Mouse (Mus musculus) liver, postnatal 0 days (tissue): ENCODE data around the gene Ptprg. TPM values are rescaled to one million over a fixed set of nuclear protein-coding genes. Genes with fewer than 3 reads are reported as not detected.

Source experiments
- ATAC-seq: fragments of 200-750 bp; cut with Nextera tagmentation; 2 replicates; pipeline ENCODE4 v1.8.0; 2017; ENCODE audit warnings: mild to moderate bottlenecking, moderate library complexity
- DNase-seq: peaks from one replicate; pipeline ENCODE4 v3.0.0-alpha.2; 2016
- H3K27ac ChIP-seq: fragments of 300-500 bp; sonication (generic); 2 replicates; pipeline ENCODE4 v1.5.1; 2014; ENCODE audit warnings: antibody characterized with exemption, moderate library complexity, mild to moderate bottlenecking, low read depth
- H3K27me3 ChIP-seq: fragments of 300-500 bp; sonication (generic); 2 replicates; pipeline ENCODE4 v1.6.1; 2014; ENCODE audit warnings: low read length, control low read depth, mixed read lengths; ENCODE audit not compliant: insufficient read depth
- H3K36me3 ChIP-seq: fragments of 300-500 bp; sonication (generic); replicated peaks from 2 replicates; pipeline ENCODE4 v1.6.1; 2014; ENCODE audit warnings: mild to moderate bottlenecking, control low read depth, low read length, moderate library complexity, mixed read lengths; ENCODE audit not compliant: insufficient read depth
- H3K4me1 ChIP-seq: fragments of 300-500 bp; sonication (generic); 2 replicates; pipeline ENCODE4 v1.6.1; 2014; ENCODE audit warnings: antibody characterized with exemption, mild to moderate bottlenecking, control low read depth; ENCODE audit not compliant: insufficient read depth
- H3K4me2 ChIP-seq: fragments of 300-500 bp; sonication (generic); 2 replicates; pipeline ENCODE4 v1.6.1; 2014; ENCODE audit warnings: low read depth, mild to moderate bottlenecking, low read length, moderate library complexity, mixed read lengths
- H3K4me3 ChIP-seq: fragments of 300-500 bp; sonication (generic); 2 replicates; pipeline ENCODE4 v1.5.1; 2014; ENCODE audit warnings: low read depth, low read length
- H3K9ac ChIP-seq: fragments of 300-500 bp; sonication (generic); replicated peaks from 2 replicates; pipeline ENCODE4 v1.6.1; 2014; ENCODE audit warnings: mild to moderate bottlenecking, moderate library complexity
- H3K9me3 ChIP-seq: fragments of 300-500 bp; sonication (generic); 2 replicates; pipeline ENCODE4 v1.6.1; 2016; ENCODE audit warnings: mild to moderate bottlenecking, control low read depth, low read length, mixed read lengths
- CTCF ChIP-seq: sonication (generic); IDR thresholded peaks from 2 replicates; pipeline ENCODE4 v1.5.1; 2016; ENCODE audit warnings: antibody characterized with exemption, low read depth
- EP300 ChIP-seq: IDR thresholded peaks from 2 replicates; pipeline ENCODE4 v1.6.1; 2016; ENCODE audit warnings: antibody characterized with exemption, low read depth, mild to moderate bottlenecking
- WGBS: fragments of 180-500 bp; shearing (Covaris S2); extraction: QIAGEN DNeasy Blood & Tissue Kit; methylation state at CpG from one replicate; pipeline ENCODE4 v1.1.7; 2014; ENCODE audit not compliant: insufficient replicate concordance; 5-methylcytosine and 5-hydroxymethylcytosine counted together
- polyA plus RNA-seq: library from polyadenylated mRNA; unstranded; fragments of >200 nt; fragmentation: Nextera tagmentation; extraction: Ambion mirVana; gene quantifications from 2 replicates; pipeline ENCODE4 v1.2.1, GENCODE M21; 2015

Gene Ptprg
- polyA plus RNA-seq, 1 experiment from 2014 or later: 2.7 TPM

DNA sequence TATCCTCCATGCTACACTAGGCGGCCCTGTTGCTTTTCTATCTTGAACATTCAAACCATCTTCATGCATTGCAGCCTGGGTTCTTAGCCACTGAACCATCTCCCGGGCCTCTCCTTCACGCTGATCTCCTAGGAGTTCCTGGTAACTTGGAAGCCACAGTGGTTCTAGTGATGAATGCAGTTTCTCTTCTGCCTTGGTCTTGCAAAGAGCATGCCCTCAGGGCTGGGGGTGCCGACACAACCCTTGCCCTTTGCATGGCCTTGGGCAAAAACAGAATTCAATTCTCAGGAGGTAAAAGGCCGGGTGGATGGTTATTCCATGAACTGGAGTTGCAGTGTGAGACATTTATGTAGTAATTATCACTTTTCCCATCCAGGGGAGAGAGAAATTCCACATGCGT, 67.0 kb downstream of the Ptprg start:
- no peaks in the 10 kb centered on the region for H3K27me3 ChIP-seq
- H3K4me3 ChIP-seq: no peak overlapping the region
- no peaks in the 10 kb centered on the region for H3K9me3 ChIP-seq
- no peak for DNase-seq
- peaks cover 8% of the 10 kb centered on the region for H3K4me1 ChIP-seq
- H3K9ac ChIP-seq: no peak overlapping the region
- no peak for TF ChIP-seq EP300
- TF ChIP-seq CTCF: no peak
- H3K36me3 ChIP-seq: no peaks in the 10 kb centered on the region
- no peak overlapping the region for H3K4me2 ChIP-seq
- ATAC-seq: no peak
- 69% methylated on average over 6 of the region's 6 CpGs for whole genome bisulfite sequencing
- H3K27ac ChIP-seq: no peak overlapping the region

GRCm38 (mm10) chr14:11620962-11621568, 67.7 kb downstream of the Ptprg start:
- no peak overlapping the region for H3K4me2 ChIP-seq
- no peak for ATAC-seq
- peaks cover 8% of the 10 kb centered on the region for H3K4me1 ChIP-seq
- 52% methylated on average over 10 of the region's 10 CpGs for WGBS
- no peaks in the 10 kb centered on the region for H3K27me3 ChIP-seq
- H3K36me3 ChIP-seq: no peaks in the 10 kb centered on the region
- TF ChIP-seq EP300: no peak
- TF ChIP-seq CTCF: no peak
- H3K27ac ChIP-seq: no peak overlapping the region
- no peak overlapping the region for H3K9ac ChIP-seq
- H3K9me3 ChIP-seq: no peaks in the 10 kb centered on the region
- H3K4me3 ChIP-seq: no peak overlapping the region
- no peak for DNase-seq

DNA sequence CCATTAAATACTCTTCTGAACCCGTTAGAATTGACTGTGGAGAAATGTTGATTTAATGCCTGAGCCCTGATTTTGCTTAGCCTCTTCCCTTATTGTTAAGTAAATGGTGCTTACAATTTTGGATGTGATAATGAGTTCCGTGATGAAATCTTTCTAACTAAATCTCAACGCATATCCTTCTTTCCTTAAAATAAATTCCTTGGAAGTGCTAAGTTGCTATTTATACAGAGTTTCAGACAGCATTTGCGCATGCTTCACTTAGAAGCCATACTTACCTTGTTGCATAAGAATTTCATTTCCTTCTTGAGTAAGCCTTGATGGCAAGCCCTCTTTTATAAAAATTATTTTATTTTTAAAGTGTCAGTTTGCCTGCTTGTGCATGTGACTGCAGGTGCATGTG, 70.2 kb downstream of the Ptprg start:
- no peak overlapping the region for H3K4me3 ChIP-seq
- no peak overlapping the region for H3K9ac ChIP-seq
- H3K27me3 ChIP-seq: no peaks in the 10 kb centered on the region
- ATAC-seq (no peak), DNase-seq (no peak)
- no peaks in the 10 kb centered on the region for H3K36me3 ChIP-seq
- no peak overlapping the region for H3K27ac ChIP-seq
- WGBS: 64% methylated on average over 4 of the region's 4 CpGs
- peaks cover 5% of the 10 kb centered on the region for H3K4me1 ChIP-seq
- no peaks in the 10 kb centered on the region for H3K9me3 ChIP-seq
- TF ChIP-seq CTCF (no peak), EP300 (no peak)
- no peak overlapping the region for H3K4me2 ChIP-seq

DNA sequence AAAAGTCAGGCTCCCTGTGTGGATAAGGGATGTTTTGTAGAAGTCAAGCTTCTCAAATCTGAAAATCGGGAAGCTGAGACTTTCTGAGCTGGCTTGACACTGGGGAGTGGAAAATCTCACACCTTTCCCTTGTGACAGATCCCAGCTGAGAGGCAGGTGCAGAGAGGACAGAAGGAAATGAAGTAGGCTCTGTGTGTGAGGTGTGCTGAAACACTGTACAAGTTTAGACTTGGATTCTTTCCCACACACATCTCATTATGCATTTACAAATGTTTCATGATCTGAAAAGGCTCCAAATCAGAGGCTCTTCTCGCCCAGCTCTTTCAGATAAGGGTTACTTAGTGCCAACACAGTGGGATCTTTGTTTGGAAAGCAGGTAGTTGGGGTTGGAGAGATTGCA, 77.4 kb downstream of the Ptprg start:
- Histone ChIP-seq H3K9me3 (no peaks in the 10 kb centered on the region), H3K27ac (no peak overlapping the region), H3K36me3 (no peaks in the 10 kb centered on the region), H3K4me1 (no peaks in the 10 kb centered on the region), H3K4me2 (no peak overlapping the region), H3K9ac (no peak overlapping the region), H3K4me3 (no peak overlapping the region), H3K27me3 (no peaks in the 10 kb centered on the region)
- WGBS: 63% methylated on average over 2 of the region's 2 CpGs
- ATAC-seq: no peak
- TF ChIP-seq EP300: no peak
- TF ChIP-seq CTCF: no peak
- no peak for DNase-seq

GRCm38 (mm10) chr14:11631505-11631904, 78.2 kb downstream of the Ptprg start:
- H3K4me1 ChIP-seq: no peaks in the 10 kb centered on the region
- no peak for ATAC-seq
- TF ChIP-seq CTCF (no peak), EP300 (no peak)

DNA sequence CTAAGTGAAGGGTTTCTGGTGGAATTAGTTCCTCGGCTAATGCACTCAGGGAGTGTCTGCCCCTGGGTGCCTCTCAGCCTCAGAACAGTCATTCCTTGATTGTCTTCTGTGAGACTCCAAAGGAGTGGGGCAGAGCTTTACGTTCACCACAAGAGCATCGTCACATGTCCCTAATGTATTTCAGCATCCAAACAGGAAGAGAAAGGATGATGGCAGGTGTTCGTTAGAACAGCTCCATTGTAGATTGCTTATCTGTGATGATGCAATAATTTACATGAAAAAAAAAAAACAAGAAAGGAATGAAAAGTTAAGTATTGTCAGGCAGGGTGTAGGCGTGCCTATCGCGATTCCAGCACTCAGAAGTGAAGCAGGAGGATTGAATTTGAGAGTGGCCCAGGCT, 84.3 kb downstream of the Ptprg start:
- no peak overlapping the region for H3K9ac ChIP-seq
- no peak overlapping the region for H3K4me2 ChIP-seq
- H3K36me3 ChIP-seq: no peaks in the 10 kb centered on the region
- no peak overlapping the region for H3K4me3 ChIP-seq
- no peaks in the 10 kb centered on the region for H3K27me3 ChIP-seq
- H3K9me3 ChIP-seq: no peaks in the 10 kb centered on the region
- no peaks in the 10 kb centered on the region for H3K4me1 ChIP-seq
- no peak overlapping the region for H3K27ac ChIP-seq
- no peak for ATAC-seq
- TF ChIP-seq CTCF (no peak), EP300 (no peak)
- no peak for DNase-seq
- WGBS: 72% methylated on average over 7 of the region's 7 CpGs

More at GRCm38 (mm10) chr14:11631505-11631904, 78.2 kb downstream of the Ptprg start:
- Histone ChIP-seq H3K4me3 (no peak overlapping the region), H3K4me2 (no peak overlapping the region), H3K36me3 (no peaks in the 10 kb centered on the region), H3K27me3 (no peaks in the 10 kb centered on the region), H3K9me3 (no peaks in the 10 kb centered on the region), H3K9ac (no peak overlapping the region), H3K27ac (no peak overlapping the region)
- 78% methylated on average over 4 of the region's 4 CpGs for WGBS
- no peak for DNase-seq

GRCm38 (mm10) chr14:11639366-11639765, 86.0 kb downstream of the Ptprg start:
- Histone ChIP-seq H3K4me3 (no peak overlapping the region), H3K4me1 (no peaks in the 10 kb centered on the region), H3K4me2 (no peak overlapping the region), H3K36me3 (no peaks in the 10 kb centered on the region), H3K9ac (no peak overlapping the region), H3K9me3 (no peaks in the 10 kb centered on the region), H3K27ac (no peak overlapping the region), H3K27me3 (no peaks in the 10 kb centered on the region)
- ATAC-seq: no peak
- no peak for TF ChIP-seq EP300
- TF ChIP-seq CTCF: no peak
- 78% methylated on average over 5 of the region's 5 CpGs for WGBS
- no peak for DNase-seq
